Mouse (Mus musculus) midbrain, postnatal 0 days (tissue): ENCODE results near the gene Pdha2. TPM values are rescaled to one million over a fixed set of nuclear protein-coding genes. Genes with fewer than 3 reads are reported as not detected.

ENCODE experiments used
- ATAC-seq: fragments of 200-750 bp; cut with Nextera tagmentation; 2 replicates; pipeline ENCODE4 v1.8.0; 2017; ENCODE audit warnings: moderate number of reproducible peaks, mild to moderate bottlenecking, moderate TSS enrichment, moderate library complexity; ENCODE audit not compliant: low FRiP score
- DNase-seq: peaks from one replicate; pipeline ENCODE4 v3.0.0-alpha.2; 2015; ENCODE audit warnings: low spot score
- H3K27ac ChIP-seq: fragments of 300-500 bp; sonication (generic); 2 replicates; pipeline ENCODE4 v1.5.1; 2014; ENCODE audit warnings: low read depth, mild to moderate bottlenecking, low read length, mixed read lengths
- H3K27me3 ChIP-seq: fragments of 300-500 bp; sonication (generic); 2 replicates; pipeline ENCODE4 v1.6.1; 2014; ENCODE audit warnings: low read length, control low read depth, mixed read lengths; ENCODE audit not compliant: insufficient read depth
- H3K36me3 ChIP-seq: fragments of 300-500 bp; sonication (generic); 2 replicates; pipeline ENCODE4 v1.6.1; 2014; ENCODE audit warnings: low read length, control low read depth, mixed read lengths; ENCODE audit not compliant: insufficient read depth
- H3K4me1 ChIP-seq: fragments of 300-500 bp; sonication (generic); 2 replicates; pipeline ENCODE4 v1.6.1; 2014; ENCODE audit warnings: mild to moderate bottlenecking, control low read depth, antibody characterized with exemption, low read length, mixed read lengths; ENCODE audit not compliant: insufficient read depth
- H3K4me2 ChIP-seq: fragments of 300-500 bp; sonication (generic); 2 replicates; pipeline ENCODE4 v1.6.1; 2014; ENCODE audit warnings: low read depth, mild to moderate bottlenecking, low read length, mixed read lengths; ENCODE audit not compliant: poor library complexity, severe bottlenecking
- H3K4me3 ChIP-seq: fragments of 300-500 bp; sonication (generic); 2 replicates; pipeline ENCODE4 v1.5.1; 2014; ENCODE audit warnings: low read depth, mild to moderate bottlenecking, low read length, moderate library complexity
- H3K9ac ChIP-seq: fragments of 300-500 bp; sonication (generic); replicated peaks from 2 replicates; pipeline ENCODE4 v1.6.1; 2014; ENCODE audit warnings: mild to moderate bottlenecking, low read length, moderate library complexity, mixed read lengths; ENCODE audit not compliant: poor library complexity, severe bottlenecking
- H3K9me3 ChIP-seq: fragments of 300-500 bp; sonication (generic); 2 replicates; pipeline ENCODE4 v1.6.1; 2016; ENCODE audit warnings: low read length, control low read depth
- CTCF ChIP-seq: IDR thresholded peaks from 2 replicates; pipeline ENCODE4 v1.5.1; 2016; ENCODE audit warnings: antibody characterized with exemption, mild to moderate bottlenecking
- WGBS: fragments of 180-500 bp; shearing (Covaris S2); extraction: QIAGEN DNeasy Blood & Tissue Kit; methylation state at CpG from one replicate; pipeline ENCODE4 v1.1.7; 2014; 5-methylcytosine and 5-hydroxymethylcytosine counted together
- polyA plus RNA-seq: library from polyadenylated mRNA; unstranded; fragments of >200 nt; fragmentation: Nextera tagmentation; extraction: Ambion mirVana; gene quantifications from 2 replicates; pipeline ENCODE4 v1.2.1, GENCODE M21; 2015
- total RNA-seq: library from RNA; depleted of rRNA; stranded (reverse); fragments of >200 nt; gene quantifications from 2 replicates; pipeline ENCODE4 v1.2.3, GENCODE M21; 2014; rRNA removed

Gene Pdha2
- total RNA-seq = not detected in 2 replicates
- polyA plus RNA-seq = not detected in 2 replicates

DNA sequence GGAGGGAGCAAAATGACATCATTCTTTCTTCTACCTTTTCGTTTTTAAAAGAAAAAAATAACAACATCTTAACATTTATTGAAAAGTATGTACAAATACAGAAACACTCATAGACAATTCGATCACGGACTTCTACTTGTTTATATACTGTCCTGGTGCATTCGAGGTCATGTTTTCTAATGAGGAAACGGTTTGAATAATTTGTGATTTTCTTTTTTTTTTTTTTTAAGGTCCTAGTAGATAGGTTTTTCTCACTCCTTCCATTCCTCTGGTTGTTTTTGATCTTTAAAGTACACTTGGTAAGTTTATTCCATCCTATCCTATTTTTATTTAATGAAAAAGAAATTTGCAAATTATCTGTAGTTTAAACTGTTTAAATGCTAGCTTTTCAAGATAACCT lies at the start of gene Pdha2:
TSS of gene Pdha2 (minus strand) at position 101 of the 400 bp plus-strand sequence.
- Histone ChIP-seq H3K4me2 (no peak within 1 kb of the TSS), H3K27ac (no peak within 1 kb of the TSS), H3K9me3 (no peaks in the 10 kb centered on the region), H3K4me1 (no peaks in the 10 kb centered on the region), H3K36me3 (no peaks in the 10 kb centered on the region), H3K27me3 (no peaks in the 10 kb centered on the region), H3K9ac (no peak within 1 kb of the TSS), H3K4me3 (no peak within 1 kb of the TSS)
- no peak for DNase-seq
- WGBS = 92% methylated on average over 5 of the region's 5 CpGs
- no peak for ATAC-seq
- TF ChIP-seq CTCF = no peak

DNA sequence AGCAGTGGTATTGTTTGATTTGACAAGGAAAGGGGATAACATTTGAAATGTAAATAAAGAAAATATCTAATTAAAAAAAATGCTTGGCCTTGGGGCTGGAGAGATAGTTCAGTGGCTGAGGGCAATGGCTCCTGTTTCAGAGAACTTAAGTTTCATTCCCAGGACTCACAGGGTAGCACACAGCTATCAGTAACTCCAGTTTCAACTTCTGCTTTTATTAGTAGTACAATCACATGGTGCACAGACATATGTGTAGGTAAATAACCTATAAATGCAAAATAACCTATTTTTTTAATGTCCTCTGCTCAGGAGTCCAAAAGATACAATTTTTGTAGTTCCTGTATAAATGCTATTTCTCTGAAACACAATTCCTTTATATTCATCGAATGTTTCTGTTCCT lies 48.4 kb upstream of the Pdha2 start:
- H3K36me3 ChIP-seq = no peaks in the 10 kb centered on the region
- H3K4me1 ChIP-seq = no peaks in the 10 kb centered on the region
- H3K9ac ChIP-seq = no peak overlapping the region
- 97% methylated on average over 1 of the region's 1 CpGs for WGBS
- H3K9me3 ChIP-seq = no peaks in the 10 kb centered on the region
- no peak for TF ChIP-seq CTCF
- ATAC-seq (no peak), DNase-seq (no peak)
- no peak overlapping the region for H3K4me3 ChIP-seq
- H3K27me3 ChIP-seq = no peaks in the 10 kb centered on the region
- no peak overlapping the region for H3K27ac ChIP-seq
- H3K4me2 ChIP-seq = no peak overlapping the region

DNA sequence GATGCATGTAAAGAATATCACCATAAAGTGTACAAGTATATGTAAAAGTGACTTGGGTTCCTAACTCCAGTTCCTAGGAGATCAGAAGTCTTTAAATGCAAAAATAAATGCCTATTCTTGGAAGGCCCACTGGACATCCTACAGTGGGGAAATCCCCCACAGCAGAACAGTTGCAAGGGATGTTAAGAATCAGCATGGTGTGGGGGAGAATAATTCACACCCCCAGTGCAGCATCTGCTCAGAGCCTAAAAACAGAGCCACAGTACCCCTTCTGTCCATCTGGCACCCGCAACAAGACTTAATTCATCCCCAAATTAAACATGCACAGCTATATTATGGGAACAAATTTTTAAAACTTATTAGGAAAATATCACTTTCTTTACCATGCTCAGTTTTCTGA lies 39.3 kb upstream of the Pdha2 start:
- no peaks in the 10 kb centered on the region for H3K9me3 ChIP-seq
- no peak for DNase-seq

DNA sequence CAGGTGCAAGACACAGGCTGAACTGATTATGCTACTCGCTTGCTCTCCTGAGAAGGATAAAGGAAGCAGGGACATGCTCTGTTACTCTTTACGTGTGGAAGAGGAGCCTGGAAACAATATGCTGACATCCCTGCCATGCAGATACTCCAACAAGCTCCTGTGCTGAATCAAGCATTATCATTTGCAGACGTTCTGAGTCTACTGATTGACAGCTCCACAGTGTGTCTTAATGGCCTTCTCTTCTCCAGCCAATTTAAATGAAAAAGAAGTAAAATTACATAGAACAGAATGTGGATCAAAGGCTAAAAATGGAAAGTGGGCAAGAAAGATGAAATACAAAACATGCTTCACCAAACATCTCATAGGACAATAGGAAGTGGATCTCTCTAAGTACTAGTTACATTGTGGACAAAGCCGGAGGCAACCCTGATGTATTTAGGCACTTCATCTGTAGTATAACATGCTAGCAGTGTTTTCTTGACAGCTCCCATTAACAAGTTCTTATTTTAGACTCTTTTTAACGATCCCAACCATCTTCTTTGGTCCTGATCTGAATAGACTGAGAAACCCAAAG lies 32.7 kb upstream of the Pdha2 start:
- ATAC-seq (no peak), DNase-seq (no peak)
- Histone ChIP-seq H3K4me2 (no peak overlapping the region), H3K4me1 (no peaks in the 10 kb centered on the region), H3K9ac (no peak overlapping the region), H3K27me3 (no peaks in the 10 kb centered on the region), H3K36me3 (no peaks in the 10 kb centered on the region), H3K4me3 (no peak overlapping the region), H3K27ac (no peak overlapping the region), H3K9me3 (no peaks in the 10 kb centered on the region)
- no peak for TF ChIP-seq CTCF
- 49% methylated on average over 5 of the region's 5 CpGs for WGBS

More for the DNA sequence above, 39.3 kb upstream of the Pdha2 start:
- no peak overlapping the region for H3K9ac ChIP-seq
- H3K27ac ChIP-seq = no peak overlapping the region
- no peaks in the 10 kb centered on the region for H3K4me1 ChIP-seq
- H3K4me3 ChIP-seq = no peak overlapping the region
- H3K27me3 ChIP-seq = no peaks in the 10 kb centered on the region
- ATAC-seq = no peak
- H3K4me2 ChIP-seq = no peak overlapping the region
- no peak for TF ChIP-seq CTCF
- WGBS = 86% methylated on average over 1 of the region's 1 CpGs
- no peaks in the 10 kb centered on the region for H3K36me3 ChIP-seq

DNA sequence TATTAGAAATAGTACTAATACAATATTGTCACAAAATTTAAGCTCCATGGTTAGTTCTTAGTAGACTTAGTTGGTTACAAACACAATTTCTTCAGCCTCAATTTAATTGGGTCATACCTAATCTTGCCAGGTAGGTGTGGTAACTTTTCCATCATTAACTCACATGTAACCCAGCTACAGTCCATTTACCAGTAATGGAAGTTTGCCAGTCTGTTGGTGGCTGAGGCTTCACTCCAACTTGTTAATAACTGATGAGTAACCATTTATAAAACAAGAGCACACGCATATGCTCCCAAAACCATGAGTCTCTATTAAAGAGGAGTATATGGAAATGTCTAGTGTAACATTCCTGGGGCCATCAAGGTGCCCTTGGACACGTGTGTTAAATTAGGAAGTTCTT lies 25.9 kb upstream of the Pdha2 start:
- Histone ChIP-seq H3K9me3 (no peaks in the 10 kb centered on the region), H3K27me3 (no peaks in the 10 kb centered on the region), H3K9ac (no peak overlapping the region), H3K4me1 (no peaks in the 10 kb centered on the region), H3K4me3 (no peak overlapping the region), H3K27ac (no peak overlapping the region), H3K4me2 (no peak overlapping the region), H3K36me3 (no peaks in the 10 kb centered on the region)
- ATAC-seq (no peak), DNase-seq (no peak)
- WGBS = 83% methylated on average over 2 of the region's 2 CpGs
- no peak for TF ChIP-seq CTCF

DNA sequence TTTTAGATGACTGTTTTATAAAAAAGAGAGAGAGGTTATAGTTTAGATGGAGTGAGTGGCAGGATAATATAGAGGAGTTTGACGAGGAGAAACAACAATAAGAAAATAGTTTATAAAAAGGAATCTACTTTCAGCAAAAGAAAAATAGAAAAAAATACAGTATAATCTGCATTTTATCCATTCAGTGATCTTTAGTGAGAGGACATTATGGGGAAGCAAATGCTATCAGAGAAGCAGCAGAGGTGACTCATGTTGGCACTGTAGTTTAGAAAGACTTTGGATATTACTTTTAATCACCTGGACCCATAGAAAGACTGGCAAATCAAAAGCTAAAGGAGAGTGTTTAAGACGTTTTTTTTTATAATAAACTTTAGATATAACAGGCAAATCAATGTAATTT lies 17.0 kb upstream of the Pdha2 start:
- H3K9ac ChIP-seq = no peak overlapping the region
- 67% methylated on average over 2 of the region's 2 CpGs for WGBS
- H3K4me3 ChIP-seq = no peak overlapping the region
- no peak overlapping the region for H3K4me2 ChIP-seq
- no peaks in the 10 kb centered on the region for H3K36me3 ChIP-seq
- ATAC-seq (no peak), DNase-seq (no peak)
- H3K4me1 ChIP-seq = no peaks in the 10 kb centered on the region
- no peaks in the 10 kb centered on the region for H3K9me3 ChIP-seq
- no peak for TF ChIP-seq CTCF
- no peaks in the 10 kb centered on the region for H3K27me3 ChIP-seq
- H3K27ac ChIP-seq = no peak overlapping the region
